Mouse (Mus musculus): Measurements from ENCODE around the gene Akt1. TPM values are rescaled to one million over a fixed set of nuclear protein-coding genes. Genes with fewer than 3 reads are reported as not detected.

Gene Akt1
- total RNA-seq, 1 experiment from 2014 or later = 413 TPM

- no peak for DNase-seq
These were observed 13.8 kb upstream of the Akt1 start for GRCm38 (mm10) chr12:112688458-112688857.

- DNase-seq = no peak
These were observed 8.7 kb upstream of the Akt1 start for GRCm38 (mm10) chr12:112683351-112683750.

GRCm38 (mm10) chr12:112679027-112679996 is 4.6 kb upstream of the Akt1 start:
- DNase-seq = peak; percentile 47

GRCm38 (mm10) chr12:112678555-112679026 is 3.9 kb upstream of the Akt1 start, which contains the start of gene Zbtb42:
Gene Zbtb42, plus strand, starts transcription at chr12:112678828.
- DNase-seq = peak; percentile 75

GRCm38 (mm10) chr12:112677943-112678554 is 3.4 kb upstream of the Akt1 start:
- DNase-seq = no peak

DNA sequence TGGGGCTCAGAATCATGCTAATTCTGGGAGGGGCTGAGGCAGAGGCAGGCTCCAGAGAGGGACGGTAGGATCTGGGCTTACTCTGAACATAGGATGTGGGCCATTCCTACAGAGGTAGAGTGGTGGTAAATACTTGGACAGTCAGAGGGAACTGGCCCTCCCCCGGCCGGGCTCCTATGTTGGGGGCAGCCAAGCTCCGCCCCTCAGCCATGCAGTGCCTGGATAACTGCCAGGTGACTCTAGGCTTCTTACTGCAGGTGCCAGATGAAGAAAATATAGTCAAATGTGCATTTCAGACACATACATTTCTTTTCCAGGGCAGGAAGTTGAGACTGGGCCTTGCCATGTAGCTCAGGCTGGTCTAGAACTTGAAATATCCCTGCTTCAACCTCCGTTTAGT is 2.4 kb upstream of the Akt1 start:
- peak; percentile 65 for DNase-seq

- DNase-seq = peak; percentile 86
These were observed 756 bp upstream of the Akt1 start for GRCm38 (mm10) chr12:112675245-112676035.

- peak; percentile 55 for DNase-seq
These were observed 1.1 kb downstream of the Akt1 start for GRCm38 (mm10) chr12:112673576-112674091.

GRCm38 (mm10) chr12:112672744-112673575 is 1.7 kb downstream of the Akt1 start:
- DNase-seq = peak; percentile 60

DNA sequence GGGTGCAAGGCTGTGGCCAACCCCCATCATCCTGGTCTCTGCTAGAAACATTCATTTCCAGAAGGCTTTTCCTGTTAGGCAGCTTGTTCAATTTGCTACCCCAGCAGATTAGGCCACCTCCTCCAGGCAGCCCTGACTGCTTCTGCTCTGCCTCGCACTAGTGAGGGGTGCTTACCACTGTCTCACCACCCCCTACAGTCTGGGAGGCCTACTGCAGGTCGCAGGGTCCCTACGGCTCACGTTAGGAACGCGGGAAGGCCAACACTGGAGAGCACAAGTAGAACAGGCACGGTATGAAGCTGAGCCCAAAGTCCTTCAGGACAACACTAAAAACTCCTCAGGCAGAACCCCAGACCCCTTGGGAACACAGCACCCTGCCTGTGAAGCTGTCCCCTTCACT is 2.8 kb downstream of the Akt1 start:
- no peak for DNase-seq

DNA sequence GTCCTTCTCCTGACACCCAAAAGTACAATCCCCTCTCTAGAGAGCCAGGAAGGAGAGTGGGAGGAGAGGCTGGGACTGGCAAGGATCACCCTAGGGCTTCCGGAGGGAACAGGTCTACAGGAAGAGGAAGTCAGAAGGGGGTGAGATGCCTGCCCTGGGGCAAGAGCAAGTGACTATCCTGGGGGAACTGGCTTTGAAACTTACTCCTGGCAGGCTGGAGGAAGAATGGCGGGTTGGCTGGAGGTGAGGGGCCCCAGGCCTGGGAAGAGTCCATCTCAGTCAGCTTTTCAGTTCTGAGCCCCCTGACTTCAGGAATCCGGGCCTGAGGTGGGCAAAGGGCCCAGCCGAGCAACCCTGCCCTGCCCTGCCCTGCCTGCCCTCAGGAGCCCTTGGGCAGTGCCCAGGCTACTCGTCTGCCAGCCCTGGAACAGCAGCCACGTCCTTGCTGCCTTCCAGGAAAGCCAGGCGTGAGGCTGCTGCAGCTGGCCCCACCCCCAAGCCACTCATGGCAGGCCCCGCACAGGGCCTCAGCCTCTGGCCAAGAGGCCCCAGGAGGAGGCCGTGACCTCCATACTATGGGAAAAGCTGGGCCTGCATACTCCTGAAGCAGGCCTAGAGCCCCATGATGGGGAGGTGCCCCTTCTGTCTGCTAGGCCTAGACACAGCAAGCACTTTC is 3.8 kb downstream of the Akt1 start:
- DNase-seq = peak; percentile 79

DNA sequence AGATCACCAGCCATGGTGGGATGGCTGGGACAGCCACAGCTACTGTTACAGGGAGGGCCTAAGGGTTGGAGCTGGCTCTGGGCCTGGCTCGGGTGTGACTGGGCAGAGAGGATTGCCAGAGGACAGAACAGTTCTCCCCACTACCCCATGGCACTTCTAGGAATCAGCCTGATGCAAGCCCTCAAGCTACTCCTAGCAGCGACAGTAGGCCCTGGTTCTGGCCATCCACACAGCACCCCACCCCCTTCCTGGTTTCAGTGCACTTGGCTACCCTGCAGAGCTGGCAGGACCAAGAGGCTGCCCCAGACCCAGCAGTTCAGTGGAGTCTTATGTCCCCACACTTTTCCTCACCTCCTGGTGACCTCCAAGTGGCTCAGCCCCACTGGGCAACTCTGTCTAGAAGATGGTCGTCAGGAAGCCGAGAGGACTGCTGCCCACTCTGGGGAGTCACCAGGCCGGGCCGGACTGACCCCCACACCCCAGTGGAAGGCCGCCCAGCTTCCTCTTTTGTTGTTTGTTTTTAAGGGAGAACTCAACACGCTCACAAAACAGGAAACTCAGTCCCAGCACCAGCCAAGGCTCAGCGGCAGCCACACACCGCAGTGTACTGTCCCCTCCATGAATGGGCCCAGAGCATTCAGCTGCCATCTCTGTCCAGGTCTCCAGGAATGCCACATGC is 6.9 kb downstream of the Akt1 start:
- DNase-seq = peak; percentile 56

DNA sequence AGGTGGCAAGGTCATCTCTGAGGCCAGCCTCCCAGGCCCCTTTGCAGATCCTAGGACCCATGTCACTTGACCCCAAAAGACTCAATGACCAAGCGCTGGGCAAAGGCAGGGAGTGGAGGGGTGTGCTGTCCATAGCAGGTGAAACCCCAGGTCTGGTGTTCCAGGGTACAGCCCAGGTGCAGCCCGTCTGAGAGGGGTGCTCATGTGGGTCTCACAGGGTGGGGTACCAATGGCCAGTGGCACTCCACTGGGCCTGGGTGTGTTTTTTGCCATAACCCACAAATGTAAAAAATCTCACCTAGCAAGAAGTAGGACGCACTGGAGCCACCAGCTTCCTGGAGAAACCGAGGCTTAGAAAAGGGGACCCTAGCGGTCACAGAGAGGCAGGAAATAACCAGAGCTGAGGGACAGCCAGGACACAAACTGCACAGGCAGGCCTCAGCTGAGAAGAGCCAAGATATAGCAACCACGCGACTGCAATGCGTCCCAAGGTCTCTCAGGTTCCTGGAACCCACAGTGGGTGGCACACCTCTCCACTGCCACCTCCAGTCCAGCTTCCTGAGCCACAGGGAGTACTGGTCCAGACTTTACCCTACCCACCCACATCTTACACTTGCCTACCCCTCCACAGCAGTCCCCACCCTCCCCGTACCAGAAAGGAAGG is 8.7 kb downstream of the Akt1 start:
- DNase-seq = no peak

GRCm38 (mm10) chr12:112665445-112665844 is 9.2 kb downstream of the Akt1 start:
- DNase-seq = peak; percentile 79

- DNase-seq = no peak
These were observed 10.0 kb downstream of the Akt1 start for GRCm38 (mm10) chr12:112664656-112665055.

- no peak for DNase-seq
These were observed 10.6 kb downstream of the Akt1 start for GRCm38 (mm10) chr12:112664124-112664523.

- no peak for DNase-seq
These were observed 11.0 kb downstream of the Akt1 start for GRCm38 (mm10) chr12:112663716-112664115.

DNA sequence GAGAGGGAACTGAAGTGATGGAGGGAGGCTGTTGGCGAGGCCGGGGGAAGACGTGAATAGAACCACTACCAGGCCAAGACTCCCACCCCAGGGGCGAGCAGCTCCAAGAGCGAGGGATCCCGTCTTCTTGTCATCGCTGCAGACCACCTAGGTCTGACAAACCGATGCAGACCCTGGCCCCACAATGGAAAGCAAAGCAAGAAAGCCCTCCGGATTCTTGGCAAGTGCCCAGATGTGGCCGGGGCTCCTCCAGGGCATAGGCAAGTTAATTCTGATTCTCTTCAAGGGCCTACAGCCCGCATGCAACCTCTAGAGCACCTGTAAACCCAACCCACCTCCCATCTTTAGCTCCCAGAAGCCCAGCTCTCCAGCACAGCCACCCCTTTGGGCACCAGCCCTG is 11.4 kb downstream of the Akt1 start:
- DNase-seq = no peak

- DNase-seq = no peak
These were observed 12.8 kb downstream of the Akt1 start for GRCm38 (mm10) chr12:112661851-112662250.

DNA sequence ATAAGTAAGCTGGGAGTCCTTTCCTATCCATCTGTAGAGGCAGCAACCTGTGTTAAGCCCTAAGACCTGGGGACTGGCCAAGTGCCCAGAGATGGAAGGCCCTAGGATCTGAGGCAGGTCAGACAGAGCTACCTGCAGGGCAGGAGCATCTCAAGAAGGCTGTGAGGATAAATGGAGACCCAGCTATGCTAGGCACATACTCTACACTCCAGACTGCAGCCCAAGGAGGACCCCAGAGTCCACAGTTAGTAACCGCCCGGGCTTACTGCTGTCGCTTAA is 13.4 kb downstream of the Akt1 start:
- no peak for DNase-seq

Measured in adrenal gland, postnatal 25 days (tissue).